Mouse (Mus musculus) lung, adult 2 months (tissue): ENCODE data around the gene Pdk1.

ENCODE experiments used
- CTCF ChIP-seq: fragments of 200-500 bp; IDR thresholded peaks from 2 replicates; pipeline ENCODE4 v1.5.1; 2011; ENCODE audit warnings: mild to moderate bottlenecking, low read length, control low read depth; ENCODE audit not compliant: insufficient read depth
- POLR2A ChIP-seq: fragments of 200-500 bp; IDR thresholded peaks from 2 replicates; pipeline ENCODE4 v1.6.1; 2011; ENCODE audit warnings: low read depth, mild to moderate bottlenecking, control low read depth, low read length, borderline replicate concordance; ENCODE audit errors: extremely low read depth

DNA sequence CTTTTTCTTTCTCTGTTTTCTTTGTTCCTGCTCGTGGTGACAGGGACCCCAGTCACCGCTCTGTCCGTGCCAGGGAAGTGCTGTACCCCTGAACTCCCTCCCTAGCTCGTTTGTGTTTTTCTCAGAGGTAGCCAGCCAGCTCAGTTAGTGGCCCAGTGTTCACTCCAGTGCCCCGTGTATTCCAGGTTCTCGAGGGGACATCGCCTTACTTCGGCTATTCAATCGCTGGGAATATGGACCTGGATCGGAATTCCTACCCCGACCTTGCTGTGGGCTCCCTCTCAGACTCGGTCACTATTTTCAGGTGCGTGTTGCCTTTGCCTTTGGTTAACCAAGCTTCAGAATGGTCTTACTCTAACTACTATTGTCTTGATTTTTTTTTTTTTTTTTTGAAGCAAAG is 45.3 kb upstream of the Pdk1 start:
- no peak for TF ChIP-seq CTCF
- TF ChIP-seq POLR2A = no peak
